Mouse (Mus musculus): ENCODE data around the gene Med24.

Gene Med24

GRCm38 (mm10) chr11:98717904-98718303 is 11.3 kb downstream of the Med24 start:
- peak; percentile 52 for DNase-seq

DNA sequence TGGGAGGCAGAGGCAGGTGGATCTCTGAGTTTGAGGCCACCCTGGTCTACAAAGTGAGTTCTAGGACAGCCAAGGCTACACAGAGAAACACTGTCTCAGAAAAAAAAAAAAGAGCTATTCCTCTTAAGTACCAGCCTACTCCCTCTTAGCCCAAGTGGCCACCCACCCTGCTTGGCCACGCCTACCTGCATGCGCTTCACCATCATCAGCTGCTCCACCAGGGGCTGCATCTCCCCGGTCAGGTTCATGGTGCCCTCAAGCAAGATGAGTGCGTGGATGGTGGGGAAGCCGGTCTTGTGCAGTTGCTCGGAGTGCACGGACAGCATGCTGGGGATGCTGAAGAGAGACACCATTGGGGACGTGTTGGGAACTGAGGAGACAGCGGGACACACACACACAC is 13.3 kb downstream of the Med24 start:
- DNase-seq, result no peak

GRCm38 (mm10) chr11:98713703-98714102 is 15.5 kb downstream of the Med24 start:
- no peak for DNase-seq

DNA sequence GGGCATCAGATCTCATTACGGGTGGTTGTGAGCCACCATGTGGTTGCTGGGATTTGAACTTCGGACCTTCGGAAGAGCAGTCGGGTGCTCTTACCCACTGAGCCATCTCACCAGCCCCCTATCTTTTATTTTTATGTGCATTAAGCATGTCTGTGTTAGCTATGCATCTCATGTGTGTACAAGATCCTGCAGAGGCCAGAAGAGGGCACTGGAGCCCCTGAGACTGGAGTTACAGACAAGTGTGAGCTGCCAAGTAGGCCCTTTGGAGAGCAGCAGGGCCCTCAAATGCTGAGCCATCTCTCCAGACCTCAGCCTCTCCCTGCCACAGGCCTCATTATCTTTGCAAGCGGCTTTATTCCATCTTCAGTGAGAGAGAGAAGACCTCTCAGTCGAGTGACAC is 17.2 kb downstream of the Med24 start:
- peak; percentile 42 for DNase-seq

- DNase-seq, result no peak
These were observed 18.2 kb downstream of the Med24 start for GRCm38 (mm10) chr11:98711046-98711434.

DNA sequence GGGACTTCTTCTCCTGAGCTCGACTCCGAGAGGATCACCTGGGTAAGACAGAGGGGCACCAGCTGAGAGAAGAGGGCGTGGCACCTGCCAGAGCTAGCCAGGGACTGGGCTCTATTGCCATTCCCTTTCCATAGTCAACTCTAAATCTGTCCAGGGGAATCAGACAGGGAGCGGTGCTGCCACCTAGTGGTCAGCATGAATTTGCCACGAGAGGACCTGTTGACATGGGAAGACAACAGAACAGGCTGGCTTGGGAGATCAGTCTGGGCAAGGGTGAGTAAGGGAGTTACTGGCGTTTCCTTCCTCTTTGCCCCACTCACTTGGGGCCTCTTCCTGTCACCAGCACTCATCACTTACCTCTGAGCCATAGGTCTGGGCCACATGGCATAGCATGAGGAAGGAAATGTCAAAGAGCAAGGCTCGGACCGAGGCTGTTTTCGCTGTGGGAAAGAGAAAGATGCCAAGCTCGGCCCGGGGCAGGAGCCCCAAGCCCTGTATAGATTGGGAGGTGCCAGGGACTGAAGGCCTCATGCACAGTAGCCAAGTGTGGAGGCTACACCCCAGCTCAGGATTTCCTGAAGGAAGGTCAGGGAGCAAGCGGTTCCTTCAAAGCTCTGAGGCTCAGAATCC is 18.7 kb downstream of the Med24 start:
- DNase-seq, result peak; percentile 74

DNA sequence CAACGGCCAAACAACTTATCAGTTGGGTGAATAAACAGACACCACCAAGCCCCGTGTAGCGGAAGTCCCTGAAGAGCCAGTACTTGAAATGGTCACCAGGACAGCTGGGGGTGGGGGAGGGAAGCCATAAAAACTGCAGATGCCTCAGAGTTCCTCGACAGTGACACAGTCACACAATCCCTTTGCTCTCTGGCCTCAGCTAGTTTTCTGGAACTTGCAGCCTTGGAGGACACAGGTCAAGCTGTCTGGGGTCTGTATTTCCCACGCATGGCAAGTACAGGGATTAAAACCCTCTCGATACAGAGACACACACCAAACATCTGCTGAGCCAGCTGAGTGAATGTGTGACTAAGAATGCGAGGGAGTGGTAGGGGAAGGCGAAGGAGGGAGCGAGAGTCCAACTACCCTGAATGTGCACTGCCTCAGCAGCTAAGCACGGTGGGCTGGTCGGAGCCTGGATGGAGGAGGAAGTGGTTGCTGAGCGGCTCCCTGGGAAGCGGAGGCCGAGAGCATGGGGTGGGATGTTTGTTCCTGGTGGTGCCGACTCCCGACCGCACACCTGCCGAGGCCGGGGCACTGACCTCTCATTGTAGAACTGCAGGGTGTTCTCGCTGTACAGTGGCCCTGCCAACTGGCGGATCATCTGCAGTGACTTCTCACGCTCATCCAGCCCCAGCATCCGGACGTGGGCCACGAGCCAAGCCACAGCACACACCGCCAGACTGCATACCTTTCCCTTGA is 20.1 kb downstream of the Med24 start:
- no peak for DNase-seq

GRCm38 (mm10) chr11:98708282-98708956 is 20.8 kb downstream of the Med24 start:
- no peak for DNase-seq

- DNase-seq, result no peak
These were observed 21.6 kb downstream of the Med24 start for GRCm38 (mm10) chr11:98707401-98708281.

GRCm38 (mm10) chr11:98705021-98705420 is 24.2 kb downstream of the Med24 start:
- DNase-seq, result no peak

DNA sequence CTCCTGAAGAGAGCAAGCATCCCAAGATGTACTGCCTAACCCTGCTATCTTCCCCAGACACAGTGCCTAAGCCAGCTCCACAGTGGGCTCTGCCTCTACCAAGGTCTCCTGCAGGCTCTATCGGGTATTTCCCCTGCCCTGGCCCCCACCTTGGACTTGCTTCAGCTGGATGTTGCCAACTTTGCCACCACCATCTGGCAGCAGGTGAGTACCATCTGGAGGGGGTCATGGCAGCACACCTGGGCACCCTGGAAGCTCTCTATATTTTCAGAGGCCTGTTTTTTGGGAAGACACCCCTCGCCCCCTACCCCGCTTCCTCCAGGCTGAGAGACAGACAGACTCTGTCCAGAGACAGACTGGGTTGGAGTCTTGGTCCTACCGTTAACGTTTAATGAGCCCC is 26.9 kb downstream of the Med24 start:
- no peak for DNase-seq

DNA sequence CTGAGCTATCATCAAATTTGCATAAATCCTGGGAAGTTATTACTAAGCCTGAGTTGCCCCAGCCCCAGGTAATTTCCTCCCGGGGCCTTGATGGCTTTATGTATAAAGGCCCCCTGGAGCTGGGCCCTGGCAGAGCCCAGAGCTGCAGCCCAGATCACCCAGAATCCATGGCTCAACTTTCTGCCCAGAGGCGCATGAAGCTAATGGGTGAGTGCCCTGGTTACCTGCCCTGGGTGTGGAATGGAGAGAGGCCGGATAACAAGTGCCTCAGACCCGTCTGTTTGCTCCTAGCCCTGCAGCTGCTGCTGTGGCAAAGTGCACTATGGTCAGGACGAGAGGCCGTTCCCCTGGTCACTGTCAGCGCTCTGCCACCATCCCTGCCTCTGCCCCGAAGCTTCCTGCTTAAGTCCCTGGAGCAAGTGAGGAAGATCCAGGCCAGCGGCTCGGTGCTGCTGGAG is 28.0 kb downstream of the Med24 start, which contains the start of gene Csf3:
Gene Csf3, plus strand, starts transcription at position 51 of the 458 bp plus-strand sequence.
- no peak for DNase-seq

GRCm38 (mm10) chr11:98699911-98700310 is 29.3 kb downstream of the Med24 start:
- peak; percentile 80 for DNase-seq

- no peak for DNase-seq
These were observed 30.2 kb downstream of the Med24 start for GRCm38 (mm10) chr11:98698849-98699640.

GRCm38 (mm10) chr11:98697225-98697624 is 32.0 kb downstream of the Med24 start:
- DNase-seq, result no peak

- no peak for DNase-seq
These were observed 32.6 kb downstream of the Med24 start for GRCm38 (mm10) chr11:98696454-98697216.

- DNase-seq, result no peak
These were observed 33.8 kb downstream of the Med24 start for GRCm38 (mm10) chr11:98695408-98695807.

- DNase-seq, result no peak
These were observed 34.9 kb downstream of the Med24 start for GRCm38 (mm10) chr11:98694301-98694700.

DNA sequence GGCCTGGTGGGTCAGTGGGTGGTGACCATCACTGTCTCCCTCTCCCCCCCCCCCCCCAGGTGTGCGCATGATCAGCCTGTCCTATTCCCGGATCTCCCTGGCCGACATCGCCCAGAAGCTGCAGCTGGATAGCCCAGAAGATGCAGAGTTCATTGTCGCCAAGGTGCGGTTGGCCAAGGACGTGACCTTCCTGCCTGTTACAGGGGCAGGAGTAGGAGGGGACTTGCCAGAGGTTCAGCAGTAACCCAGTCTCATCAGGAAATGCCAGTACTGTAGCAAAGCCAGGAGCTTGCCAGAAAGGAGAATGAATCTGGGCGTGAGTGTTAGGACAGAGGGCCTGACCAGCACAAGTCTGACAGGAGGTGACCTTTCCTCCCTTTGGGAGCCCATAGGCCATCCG is 35.5 kb downstream of the Med24 start:
- DNase-seq, result no peak

DNA sequence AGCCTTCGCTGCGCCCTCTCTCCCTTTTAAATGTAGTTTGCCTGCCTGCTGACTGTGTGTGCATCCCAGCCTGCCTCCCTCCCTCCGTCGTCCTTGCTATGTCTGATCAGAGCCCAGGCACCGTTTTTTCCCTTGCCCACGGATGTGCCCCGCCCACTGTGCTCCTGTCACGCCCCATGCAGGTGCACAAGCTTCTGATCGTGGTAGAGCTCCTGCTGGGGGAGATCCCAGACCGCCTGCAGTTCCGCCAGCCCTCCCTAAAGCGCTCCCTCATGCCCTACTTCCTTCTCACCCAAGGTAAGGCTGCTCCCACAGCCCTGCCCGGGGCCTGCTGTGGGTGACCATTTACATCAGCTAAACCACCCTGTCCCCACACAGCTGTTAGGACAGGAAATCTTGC is 36.0 kb downstream of the Med24 start:
- peak; percentile 84 for DNase-seq

- no peak for DNase-seq
These were observed 41.2 kb downstream of the Med24 start for GRCm38 (mm10) chr11:98688009-98688408.

All from thymus, postnatal 25 days (tissue).